In the genomic region with DNA sequence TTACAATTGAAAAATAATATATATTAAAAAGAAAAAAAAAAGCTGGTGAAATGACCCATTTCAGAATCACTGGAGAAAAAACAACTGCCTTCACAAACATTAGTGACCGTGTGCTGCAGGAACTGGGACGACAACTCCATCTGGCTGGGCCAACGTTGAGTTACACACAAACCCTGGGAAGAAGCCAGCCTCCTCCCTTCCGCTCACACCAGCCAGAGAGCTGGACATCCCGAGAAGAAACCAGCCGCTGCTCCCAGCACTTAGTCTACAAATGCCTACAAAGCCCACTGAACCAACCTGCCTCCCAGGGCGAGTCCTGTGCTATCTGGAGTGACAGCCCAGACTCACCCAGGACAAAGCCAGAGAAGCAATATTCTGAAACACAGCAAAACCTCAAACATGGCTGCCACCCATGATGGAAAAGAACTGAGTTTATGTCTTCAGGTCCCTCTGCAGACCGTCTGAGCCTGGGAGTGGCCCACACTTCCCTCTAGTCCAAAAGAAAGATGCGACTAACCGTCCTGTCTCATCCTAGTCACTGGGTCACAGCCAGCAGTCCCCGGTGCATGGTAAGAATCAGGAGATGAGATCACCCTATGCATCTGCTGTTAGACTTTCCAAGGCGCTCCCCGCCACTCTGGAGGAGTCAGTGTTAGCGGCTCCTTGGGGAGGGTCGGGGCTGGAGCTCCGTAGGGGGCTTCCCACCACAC, we compare ENCODE assay signal across 12 mouse cellular contexts. TPM values are rescaled to one million over a fixed set of nuclear protein-coding genes. Genes with fewer than 3 reads are reported as not detected.
DNase-seq lines count a peak whose midpoint lies in the region; ATAC-seq and TF ChIP-seq lines count a peak whose summit lies in the region.
"Had no signal": no experiment of that assay in that cellular context is flagged by ENCODE, and none has a peak within 500 bp of the region (broad histone marks: within the 10 kb centered on the region; RNA-seq: fewer than 3 reads in every experiment).

No protein-coding gene starts in this region.

- no peaks in the 10 kb centered on the region for H3K36me3 ChIP-seq in testis, adult 2 months (ENCODE audit: control insufficient read depth, insufficient read depth, low read length)
- peaks cover 26% of the 10 kb centered on the region for H3K36me3 ChIP-seq in heart, postnatal 0 days (replicated peaks; ENCODE audit: control insufficient read depth, insufficient read depth, low read length)
- H3K36me3 ChIP-seq in stomach, postnatal 0 days (ENCODE audit: control insufficient read depth, insufficient read depth, low read length): 0 out of 2 replicates have a peak, but pooled peaks cover 6% of the 10 kb centered on the region
- peaks cover 37% of the 10 kb centered on the region for H3K36me3 ChIP-seq in neural tube, embryonic 15.5 days

- no peak overlapping the region for H3K4me2 ChIP-seq in heart, postnatal 0 days (ENCODE audit: low read depth, low read length)
- no peak overlapping the region for H3K4me2 ChIP-seq in stomach, postnatal 0 days (replicated peaks; ENCODE audit: low read depth)
- H3K4me2 ChIP-seq in neural tube, embryonic 15.5 days: no peak overlapping the region
- H3K4me2 ChIP-seq: forebrain, embryonic 12.5 days had no signal

- peak overlapping the region; percentile 79 for H3K27ac ChIP-seq in testis, adult 2 months (ENCODE audit: control insufficient read depth, insufficient read depth, low read depth, low read length)
- H3K27ac ChIP-seq in heart, postnatal 0 days (ENCODE audit: low read depth): peak overlapping the region; percentile 89
- H3K27ac ChIP-seq in stomach, postnatal 0 days (replicated peaks): 0 out of 2 replicates have a peak overlapping the region, but pooled peaks have one; percentile 13
- H3K27ac ChIP-seq in neural tube, embryonic 15.5 days (replicated peaks): no peak overlapping the region
- H3K27ac ChIP-seq: forebrain, embryonic 12.5 days had no signal

- ATAC-seq in frontal cortex, adult (ENCODE audit: low TSS enrichment): peak; percentile 58
- no peak for ATAC-seq in heart, postnatal 0 days (ENCODE audit: insufficient read depth, low read depth)
- no peak for ATAC-seq in stomach, postnatal 0 days (ENCODE audit: low FRiP score, low TSS enrichment)
- ATAC-seq in neural tube, embryonic 15.5 days (ENCODE audit: low FRiP score): no peak

- WGBS in heart, postnatal 0 days: 75% methylated on average over 16 of the region's 16 CpGs
- 69% methylated on average over 16 of the region's 16 CpGs for WGBS in stomach, postnatal 0 days
- 86% methylated on average over 16 of the region's 16 CpGs for WGBS in neural tube, embryonic 15.5 days

- no peak for TF ChIP-seq EP300 in heart, postnatal 0 days (IDR thresholded peaks at IDR 0.05; ENCODE audit: low read depth)
- TF ChIP-seq EP300 in stomach, postnatal 0 days (optimal IDR thresholded peaks at IDR 0.05): no peak

- H3K9ac ChIP-seq in heart, postnatal 0 days (replicated peaks; ENCODE audit: low read depth, low read length): no peak overlapping the region
- no peak overlapping the region for H3K9ac ChIP-seq in stomach, postnatal 0 days (ENCODE audit: low read length)
- H3K9ac ChIP-seq in neural tube, embryonic 15.5 days (replicated peaks): no peak overlapping the region
- H3K9ac ChIP-seq: forebrain, embryonic 12.5 days had no signal

- no peaks in the 10 kb centered on the region for H3K9me3 ChIP-seq in heart, postnatal 0 days (replicated peaks; ENCODE audit: control insufficient read depth, low read length)
- no peaks in the 10 kb centered on the region for H3K9me3 ChIP-seq in stomach, postnatal 0 days (ENCODE audit: control insufficient read depth, low read length)
- H3K9me3 ChIP-seq in neural tube, embryonic 15.5 days (replicated peaks): no peaks in the 10 kb centered on the region
- H3K9me3 ChIP-seq: forebrain, embryonic 12.5 days had no signal

- no peak for TF ChIP-seq CTCF in testis, adult 2 months (IDR thresholded peaks at IDR 0.05; ENCODE audit: control insufficient read depth, insufficient read depth, insufficient replicate concordance, low read depth, low read length)
- TF ChIP-seq CTCF in heart, postnatal 0 days (IDR thresholded peaks at IDR 0.05; ENCODE audit: low read depth): no peak
- TF ChIP-seq CTCF in stomach, postnatal 0 days (IDR thresholded peaks at IDR 0.05; ENCODE audit: low read depth): no peak

- no peak for DNase-seq in frontal cortex, postnatal 14 days (ENCODE audit: low spot score in 2 of 2)
- DNase-seq in testis, postnatal 14 days (ENCODE audit: low spot score): no peak
- no peak for DNase-seq in heart, postnatal 0 days (ENCODE audit: low spot score)
- no peak for DNase-seq in stomach, postnatal 0 days (ENCODE audit: low spot score)
- DNase-seq in layer of hippocampus, adult 8-10 months (ENCODE audit: low spot score in 2 of 2): no peak
- DNase-seq: left cerebral cortex, postnatal 4 days had no signal

- peaks cover 6% of the 10 kb centered on the region; the same call in 1 of the 2 replicates for H3K4me1 ChIP-seq in testis, adult 2 months (ENCODE audit: control insufficient read depth, insufficient read depth, low read length)
- H3K4me1 ChIP-seq in heart, postnatal 0 days (ENCODE audit: control insufficient read depth, insufficient read depth): peaks cover 7% of the 10 kb centered on the region
- 0 out of 2 replicates have a peak, but pooled peaks cover 3% of the 10 kb centered on the region for H3K4me1 ChIP-seq in stomach, postnatal 0 days (replicated peaks; ENCODE audit: control insufficient read depth, insufficient read depth)
- no peaks in the 10 kb centered on the region for H3K4me1 ChIP-seq in neural tube, embryonic 15.5 days
- H3K4me1 ChIP-seq: forebrain, embryonic 12.5 days had no signal

- no peak for TF ChIP-seq POLR2A in testis, adult 2 months (IDR thresholded peaks at IDR 0.05; ENCODE audit: control insufficient read depth, low read depth, low read length)

- no peaks in the 10 kb centered on the region for H3K27me3 ChIP-seq in testis, adult 2 months (ENCODE audit: control insufficient read depth, insufficient read depth, low read length)
- H3K27me3 ChIP-seq in heart, postnatal 0 days (ENCODE audit: control insufficient read depth, insufficient read depth, low read length): no peaks in the 10 kb centered on the region
- H3K27me3 ChIP-seq in stomach, postnatal 0 days (ENCODE audit: control insufficient read depth, insufficient read depth, low read length): no peaks in the 10 kb centered on the region
- H3K27me3 ChIP-seq in neural tube, embryonic 15.5 days (replicated peaks): no peaks in the 10 kb centered on the region
- H3K27me3 ChIP-seq: forebrain, embryonic 12.5 days had no signal

- H3K4me3 ChIP-seq in testis, adult 2 months (ENCODE audit: control insufficient read depth, low read depth, low read length): no peak overlapping the region
- no peak overlapping the region for H3K4me3 ChIP-seq in heart, postnatal 0 days (ENCODE audit: low read depth, low read length)
- no peak overlapping the region for H3K4me3 ChIP-seq in stomach, postnatal 0 days (ENCODE audit: low read depth, low read length)
- no peak overlapping the region for H3K4me3 ChIP-seq in neural tube, embryonic 15.5 days (replicated peaks)
- H3K4me3 ChIP-seq: forebrain, embryonic 12.5 days had no signal

RNA-seq across cellular contexts. Expression of a gene that starts 16.8 kb away (rescaled TPM):
- polyA plus RNA-seq in testis, adult 2 months (2012; rRNA removed): 6.1 and 6.8 TPM in 2 replicates
- total RNA-seq in heart, postnatal 0 days (2014; rRNA removed; ENCODE audit: low replicate concordance): 26.7 and 28.9 TPM in 2 replicates
- polyA plus RNA-seq in heart, postnatal 0 days (2015; fragmentation: Nextera tagmentation; extraction: Ambion mirVana): 12.7 and 13.5 TPM in 2 replicates
- 10.0 and 10.9 TPM in 2 replicates for polyA plus RNA-seq in stomach, postnatal 0 days (2015; fragmentation: Nextera tagmentation; extraction: Ambion mirVana)
- 38.3 and 44.2 TPM in 2 replicates for polyA plus RNA-seq in neural tube, embryonic 15.5 days (2015; fragmentation: Nextera tagmentation; extraction: Ambion mirVana)
- total RNA-seq in layer of hippocampus, adult 8-10 months (2022): 100 to 1,000 TPM in 3 of 4 experiments, 10 to 100 TPM in 1; 96.9 to 103 (median 102) TPM

RNA-seq across cellular contexts. Expression of a gene that starts 17.7 kb away (rescaled TPM):
- 438 and 472 TPM in 2 replicates for polyA plus RNA-seq in testis, adult 2 months (2012; rRNA removed)
- total RNA-seq in heart, postnatal 0 days (2014; rRNA removed; ENCODE audit: low replicate concordance): not detected in 2 replicates
- not detected in 2 replicates for polyA plus RNA-seq in heart, postnatal 0 days (2015; fragmentation: Nextera tagmentation; extraction: Ambion mirVana)
- not detected in 2 replicates for polyA plus RNA-seq in stomach, postnatal 0 days (2015; fragmentation: Nextera tagmentation; extraction: Ambion mirVana)
- not detected in 2 replicates for polyA plus RNA-seq in neural tube, embryonic 15.5 days (2015; fragmentation: Nextera tagmentation; extraction: Ambion mirVana)
- not detected for total RNA-seq in layer of hippocampus, adult 8-10 months (2022)
- total RNA-seq: common myeloid progenitor, adult 5-6 weeks; hematopoietic stem cell, adult 5-6 weeks; left cerebral cortex, postnatal 4 days had no signal
- polyA plus RNA-seq: forebrain, embryonic 12.5 days had no signal

RNA-seq across cellular contexts. Expression of a gene that starts 28.4 kb away (rescaled TPM):
- polyA plus RNA-seq in testis, adult 2 months (2012; rRNA removed): 22.6 and 26.5 TPM in 2 replicates
- 186 and 191 TPM in 2 replicates for total RNA-seq in heart, postnatal 0 days (2014; rRNA removed; ENCODE audit: low replicate concordance)
- 313 and 342 TPM in 2 replicates for polyA plus RNA-seq in heart, postnatal 0 days (2015; fragmentation: Nextera tagmentation; extraction: Ambion mirVana)
- 262 and 274 TPM in 2 replicates for polyA plus RNA-seq in stomach, postnatal 0 days (2015; fragmentation: Nextera tagmentation; extraction: Ambion mirVana)
- polyA plus RNA-seq in neural tube, embryonic 15.5 days (2015; fragmentation: Nextera tagmentation; extraction: Ambion mirVana): 315 and 351 TPM in 2 replicates
- 100 to 1,000 TPM; 143 to 187 (median 172) TPM for total RNA-seq in layer of hippocampus, adult 8-10 months (2022)

Comparison
In these comparisons a context has a peak if more than half of its experiments do, and no peak if none do; other contexts are left out.
1. RNA of a gene that starts 17.7 kb away (polyA plus RNA-seq): 438 to 472 TPM in testis, adult 2 months; not detected in stomach, postnatal 0 days, not detected in heart, postnatal 0 days and not detected in neural tube, embryonic 15.5 days; every median in the first group is over 100 times any median in the second.